Mouse (Mus musculus) heart, postnatal 0 days (tissue): ENCODE measurements at regions not wholly inside any gene's neighbourhood (a gene's known extent, or its start where the extent isn't known, plus 50 kb on each side); places are given as distances from the start of the nearest gene placed in this dataset.

Experiments used
- CTCF ChIP-seq: IDR thresholded peaks from 2 replicates; pipeline ENCODE4 v1.5.1; 2016; ENCODE audit warnings: antibody characterized with exemption, control low read depth, low read depth
- EP300 ChIP-seq: IDR thresholded peaks from 2 replicates; pipeline ENCODE4 v1.6.1; 2016; ENCODE audit warnings: antibody characterized with exemption, low read depth

- TF ChIP-seq CTCF (no peak), EP300 (no peak)
Measured at GRCm38 (mm10) chr6:140281488-140282284, 142.2 kb upstream of the Plekha5 start.
